Mouse (Mus musculus): ENCODE results near the gene Ugt1a7c.
"Not testable (repeated sequence)": the region's sequence is repeated elsewhere in the genome, so short reads cannot be mapped to it uniquely, and the experiment has no call there.

Ugt1a7c gene

GRCm38 (mm10) chr1:88094941-88095492 is at the start of gene Ugt1a7c:
TSS of gene Ugt1a7c (plus strand) at chr1:88095062.
- no peak for DNase-seq

- not testable (repeated sequence) for DNase-seq
Measured at GRCm38 (mm10) chr1:88047408-88047807, 47.5 kb upstream of the Ugt1a7c start.

GRCm38 (mm10) chr1:88055088-88055487 is 39.8 kb upstream of the Ugt1a7c start, which contains the start of gene Ugt1a10:
TSS of gene Ugt1a10 (plus strand) at chr1:88055388.
- no peak for DNase-seq

GRCm38 (mm10) chr1:88066472-88067102 is 28.3 kb upstream of the Ugt1a7c start:
- DNase-seq: not testable (repeated sequence)

GRCm38 (mm10) chr1:88070495-88070894 is 24.4 kb upstream of the Ugt1a7c start, which contains the start of gene Ugt1a9:
TSS of gene Ugt1a9 (plus strand) at chr1:88070800.
- no peak for DNase-seq

- DNase-seq: no peak
Measured at GRCm38 (mm10) chr1:88070902-88071301, 24.0 kb upstream of the Ugt1a7c start.

GRCm38 (mm10) chr1:88074471-88074870 is 20.4 kb upstream of the Ugt1a7c start:
- no peak for DNase-seq

GRCm38 (mm10) chr1:88077128-88077527 is 17.7 kb upstream of the Ugt1a7c start:
- DNase-seq: no peak

- DNase-seq: no peak
Measured at GRCm38 (mm10) chr1:88081670-88082069, 13.2 kb upstream of the Ugt1a7c start.

GRCm38 (mm10) chr1:88086125-88086524 is 8.7 kb upstream of the Ugt1a7c start:
- DNase-seq: no peak

GRCm38 (mm10) chr1:88087513-88087912 is 7.3 kb upstream of the Ugt1a7c start, which contains the start of gene Ugt1a8:
TSS of gene Ugt1a8 (plus strand) at chr1:88087813.
- DNase-seq: no peak

GRCm38 (mm10) chr1:88092341-88092740 is 2.5 kb upstream of the Ugt1a7c start:
- DNase-seq: no peak

GRCm38 (mm10) chr1:88094270-88094676 is 589 bp upstream of the Ugt1a7c start:
- DNase-seq: not testable (repeated sequence)

- DNase-seq: not testable (repeated sequence)
Measured at GRCm38 (mm10) chr1:88098546-88098945, 3.7 kb downstream of the Ugt1a7c start.

- not testable (repeated sequence) for DNase-seq
Measured at GRCm38 (mm10) chr1:88099691-88100090, 4.8 kb downstream of the Ugt1a7c start.

GRCm38 (mm10) chr1:88103019-88103418 is 8.2 kb downstream of the Ugt1a7c start, which contains the start of gene Ugt1a6b:
TSS of gene Ugt1a6b (plus strand) at chr1:88103252.
- not testable (repeated sequence) for DNase-seq

- not testable (repeated sequence) for DNase-seq
Measured at GRCm38 (mm10) chr1:88103697-88104468, 9.0 kb downstream of the Ugt1a7c start.

- DNase-seq: no peak
Measured at GRCm38 (mm10) chr1:88104667-88105430, 10.0 kb downstream of the Ugt1a7c start.

- no peak for DNase-seq
Measured at GRCm38 (mm10) chr1:88105656-88106055, 10.8 kb downstream of the Ugt1a7c start.

GRCm38 (mm10) chr1:88109027-88109557 is 14.2 kb downstream of the Ugt1a7c start:
- DNase-seq: not testable (repeated sequence)

GRCm38 (mm10) chr1:88109604-88110003 is 14.7 kb downstream of the Ugt1a7c start:
- DNase-seq: not testable (repeated sequence)

GRCm38 (mm10) chr1:88112769-88113168 is 17.9 kb downstream of the Ugt1a7c start:
- DNase-seq: not testable (repeated sequence)
